Mouse (Mus musculus) brain, embryonic 14.5 days (tissue): ENCODE data around the gene Phf10.

Experiments used
- CTCF ChIP-seq: fragments of 200-500 bp; IDR thresholded peaks from 2 replicates; pipeline ENCODE4 v1.5.1; 2012; ENCODE audit warnings: inconsistent platforms, mild to moderate bottlenecking, moderate library complexity, borderline replicate concordance; ENCODE audit not compliant: insufficient read depth, insufficient read length; ENCODE audit errors: extremely low read depth
- POLR2A ChIP-seq: fragments of 200-500 bp; IDR thresholded peaks from 2 replicates; pipeline ENCODE4 v1.6.1; 2012; ENCODE audit warnings: mild to moderate bottlenecking, inconsistent platforms, borderline replicate concordance; ENCODE audit not compliant: poor library complexity, insufficient read depth, insufficient read length, severe bottlenecking; ENCODE audit errors: extremely low read depth

GRCm38 (mm10) chr17:14910771-14911170 lies 50.3 kb downstream of the Phf10 start:
- TF ChIP-seq CTCF (no peak), POLR2A (no peak)
